Mouse (Mus musculus) intestine, postnatal 0 days (tissue): Measurements from ENCODE around the gene Ms4a18. TPM values are rescaled to one million over a fixed set of nuclear protein-coding genes. Genes with fewer than 3 reads are reported as not detected.

ENCODE experiments used
- ATAC-seq: fragments of 200-750 bp; cut with Nextera tagmentation; 2 replicates; pipeline ENCODE4 v1.8.0; 2017; ENCODE audit warnings: mild to moderate bottlenecking, moderate TSS enrichment, moderate library complexity
- H3K27ac ChIP-seq: fragments of 300-500 bp; sonication (generic); 2 replicates; pipeline ENCODE4 v1.5.1; 2014; ENCODE audit warnings: mild to moderate bottlenecking, low read depth, low read length, moderate library complexity
- H3K27me3 ChIP-seq: fragments of 300-500 bp; sonication (generic); replicated peaks from 2 replicates; pipeline ENCODE4 v1.6.1; 2014; ENCODE audit warnings: low read length, mixed read lengths; ENCODE audit not compliant: control insufficient read depth, insufficient read depth
- H3K36me3 ChIP-seq: fragments of 300-500 bp; sonication (generic); 2 replicates; pipeline ENCODE4 v1.6.1; 2014; ENCODE audit warnings: mild to moderate bottlenecking, moderate library complexity; ENCODE audit not compliant: control insufficient read depth, insufficient read depth
- H3K4me1 ChIP-seq: fragments of 300-500 bp; sonication (generic); replicated peaks from 2 replicates; pipeline ENCODE4 v1.6.1; 2014; ENCODE audit warnings: antibody characterized with exemption, low read length, mixed read lengths; ENCODE audit not compliant: control insufficient read depth, insufficient read depth
- H3K4me2 ChIP-seq: fragments of 300-500 bp; sonication (generic); replicated peaks from 2 replicates; pipeline ENCODE4 v1.6.1; 2014; ENCODE audit warnings: low read depth, mild to moderate bottlenecking, moderate library complexity
- H3K4me3 ChIP-seq: fragments of 300-500 bp; sonication (generic); 2 replicates; pipeline ENCODE4 v1.5.1; 2014; ENCODE audit warnings: low read depth, low read length
- H3K9ac ChIP-seq: fragments of 300-500 bp; sonication (generic); 2 replicates; pipeline ENCODE4 v1.6.1; 2014; ENCODE audit warnings: mild to moderate bottlenecking, low read depth, low read length
- H3K9me3 ChIP-seq: fragments of 300-500 bp; sonication (generic); 2 replicates; pipeline ENCODE4 v1.6.1; 2016; ENCODE audit warnings: mixed run types; ENCODE audit not compliant: control insufficient read depth
- CTCF ChIP-seq: sonication (generic); IDR thresholded peaks from 2 replicates; pipeline ENCODE4 v1.5.1; 2016; ENCODE audit warnings: low read depth, mild to moderate bottlenecking, control low read depth, antibody characterized with exemption, moderate library complexity
- WGBS: fragments of 180-500 bp; shearing (Covaris S2); extraction: QIAGEN DNeasy Blood & Tissue Kit; methylation state at CpG from one replicate; pipeline ENCODE4 v1.1.7; 2014; 5-methylcytosine and 5-hydroxymethylcytosine counted together
- polyA plus RNA-seq: library from polyadenylated mRNA; unstranded; fragments of >200 nt; fragmentation: Nextera tagmentation; extraction: Ambion mirVana; gene quantifications from 2 replicates; pipeline ENCODE4 v1.2.1, GENCODE M21; 2015

Gene Ms4a18
- polyA plus RNA-seq, 1 experiment from 2014 or later = 31.8 TPM

- no peak for TF ChIP-seq CTCF
- peaks cover 4% of the 10 kb centered on the region for H3K4me1 ChIP-seq
- no peak overlapping the region for H3K9ac ChIP-seq
- peak; percentile 50 for ATAC-seq
- H3K9me3 ChIP-seq = no peaks in the 10 kb centered on the region
- peak overlapping the region; percentile 67 for H3K4me2 ChIP-seq
- no peak overlapping the region for H3K27ac ChIP-seq
- WGBS = 18% methylated on average over 5 of the region's 5 CpGs
- H3K27me3 ChIP-seq = no peaks in the 10 kb centered on the region
- H3K36me3 ChIP-seq = no peaks in the 10 kb centered on the region
- H3K4me3 ChIP-seq = peak overlapping the region; percentile 25
Observed at GRCm38 (mm10) chr19:11044671-11044995, 26.8 kb upstream of the Ms4a18 start.

- Histone ChIP-seq H3K4me2 (no peak overlapping the region), H3K9ac (no peak overlapping the region), H3K27me3 (no peaks in the 10 kb centered on the region), H3K4me1 (no peaks in the 10 kb centered on the region), H3K4me3 (no peak overlapping the region), H3K9me3 (no peaks in the 10 kb centered on the region), H3K27ac (no peak overlapping the region), H3K36me3 (no peaks in the 10 kb centered on the region)
- no peak for TF ChIP-seq CTCF
- no peak for ATAC-seq
Observed at GRCm38 (mm10) chr19:11037570-11037969, 19.7 kb upstream of the Ms4a18 start.

- no peaks in the 10 kb centered on the region for H3K4me1 ChIP-seq
- H3K4me2 ChIP-seq = no peak overlapping the region
- TF ChIP-seq CTCF = no peak
- no peaks in the 10 kb centered on the region for H3K9me3 ChIP-seq
- H3K4me3 ChIP-seq = no peak overlapping the region
- no peak overlapping the region for H3K9ac ChIP-seq
- no peaks in the 10 kb centered on the region for H3K27me3 ChIP-seq
- no peak overlapping the region for H3K27ac ChIP-seq
- H3K36me3 ChIP-seq = no peaks in the 10 kb centered on the region
- ATAC-seq = peak; percentile 84
Observed at GRCm38 (mm10) chr19:11022382-11022781, 4.6 kb upstream of the Ms4a18 start.

- peak overlapping the region; percentile 31; the same call in 1 of the 2 replicates for H3K9ac ChIP-seq
- peak overlapping the region; percentile 83 for H3K27ac ChIP-seq
- TF ChIP-seq CTCF = no peak
Observed at GRCm38 (mm10) chr19:11017251-11017650, 580 bp downstream of the Ms4a18 start.

DNA sequence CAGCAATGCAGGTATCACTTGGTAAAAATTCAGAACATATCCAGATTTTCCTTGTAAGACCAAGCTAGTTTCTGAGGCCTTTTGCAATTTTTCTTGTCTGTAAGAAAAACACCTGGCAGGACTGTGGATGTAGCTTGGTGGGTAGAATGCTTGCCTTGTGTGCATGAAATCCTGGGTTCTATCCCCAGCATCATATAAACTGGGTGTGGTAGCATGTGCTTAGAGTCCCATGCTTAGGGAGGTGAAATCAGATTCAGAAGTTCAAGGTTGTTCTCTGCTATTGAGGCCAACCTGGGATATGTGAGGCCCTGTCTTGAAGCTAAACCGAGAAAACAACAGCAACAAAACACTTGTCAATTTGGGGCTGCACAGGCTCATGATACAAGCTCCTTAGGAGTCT, 1.8 kb downstream of the Ms4a18 start:
- peak overlapping the region; percentile 73 for H3K27ac ChIP-seq
- ATAC-seq = peak; percentile 58
- H3K4me3 ChIP-seq = no peak overlapping the region
- no peak overlapping the region for H3K9ac ChIP-seq
- no peaks in the 10 kb centered on the region for H3K36me3 ChIP-seq
- H3K9me3 ChIP-seq = no peaks in the 10 kb centered on the region
- peak overlapping the region; percentile 52 for H3K4me2 ChIP-seq
- no peaks in the 10 kb centered on the region for H3K27me3 ChIP-seq
- no peak for TF ChIP-seq CTCF
- 47% methylated on average over 1 of the region's 1 CpGs for WGBS
- H3K4me1 ChIP-seq = no peaks in the 10 kb centered on the region

More at GRCm38 (mm10) chr19:11017251-11017650, 580 bp downstream of the Ms4a18 start:
- Histone ChIP-seq H3K27me3 (no peaks in the 10 kb centered on the region), H3K4me3 (peak overlapping the region; percentile 26), H3K4me1 (no peaks in the 10 kb centered on the region), H3K36me3 (no peaks in the 10 kb centered on the region), H3K9me3 (no peaks in the 10 kb centered on the region), H3K4me2 (peak overlapping the region; percentile 52)
- no peak for ATAC-seq
- WGBS = 47% methylated on average over 2 of the region's 2 CpGs

GRCm38 (mm10) chr19:11015468-11015867, 2.4 kb downstream of the Ms4a18 start:
- no peaks in the 10 kb centered on the region for H3K4me1 ChIP-seq
- no peaks in the 10 kb centered on the region for H3K9me3 ChIP-seq
- no peaks in the 10 kb centered on the region for H3K27me3 ChIP-seq
- H3K9ac ChIP-seq = no peak overlapping the region
- peak overlapping the region; percentile 73 for H3K27ac ChIP-seq
- ATAC-seq = peak; percentile 92
- peak overlapping the region; percentile 52; the same call in 1 of the 2 replicates for H3K4me2 ChIP-seq
- H3K4me3 ChIP-seq = no peak overlapping the region
- no peaks in the 10 kb centered on the region for H3K36me3 ChIP-seq
- no peak for TF ChIP-seq CTCF

DNA sequence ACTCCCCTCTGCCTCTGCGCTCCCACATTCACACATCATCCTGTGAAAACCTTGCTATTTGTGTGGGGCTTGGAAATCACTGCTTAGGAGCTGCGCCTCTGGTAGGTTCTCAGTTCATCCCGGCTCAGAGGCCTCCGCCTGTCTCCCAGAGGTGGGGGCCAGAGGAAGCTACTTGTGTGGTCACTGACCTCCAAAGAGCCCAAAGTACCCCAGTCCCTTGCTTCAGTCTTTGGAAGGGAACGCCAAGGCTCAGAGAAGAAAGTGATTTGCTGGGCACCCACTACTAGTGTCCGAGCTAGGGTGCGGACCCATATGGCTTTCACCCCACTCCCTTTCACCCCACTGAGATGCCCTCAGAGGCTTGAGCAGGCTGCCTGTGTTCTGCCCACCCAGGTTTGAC, 24.7 kb downstream of the Ms4a18 start, which contains the start of gene Ms4a15:
TSS of gene Ms4a15 (minus strand) at position 101 of the 400 bp plus-strand sequence.
- Histone ChIP-seq H3K36me3 (no peaks in the 10 kb centered on the region; the same call in 1 of the 2 replicates), H3K27me3 (no peaks in the 10 kb centered on the region), H3K4me1 (no peaks in the 10 kb centered on the region), H3K4me3 (no peak within 1 kb of the TSS), H3K9ac (no peak within 1 kb of the TSS), H3K27ac (no peak within 1 kb of the TSS), H3K9me3 (no peaks in the 10 kb centered on the region), H3K4me2 (no peak within 1 kb of the TSS)
- no peak for TF ChIP-seq CTCF
- no peak for ATAC-seq
- 90% methylated on average over 7 of the region's 7 CpGs for WGBS
